Mouse (Mus musculus) MEL (cell line): ENCODE results near the gene Cdhr4. TPM values are rescaled to one million over a fixed set of nuclear protein-coding genes. Genes with fewer than 3 reads are reported as not detected.

Experiments used
- DNase-seq: peaks from one replicate; pipeline ENCODE4 v3.0.0; 2011; ENCODE audit warnings: low read depth, low spot score
- H3K27ac ChIP-seq: 2 replicates; pipeline ENCODE4 v1.5.1; 2012; ENCODE audit warnings: low read depth, mild to moderate bottlenecking, control low read depth, low read length, moderate library complexity; ENCODE audit not compliant: control insufficient read depth
- H3K27me3 ChIP-seq, 2 experiments: fragments of 150-350 bp in 1 of 2; sonication (generic) in 1 of 2; 2 replicates each; pipeline ENCODE4 v1.6.1; 2012; ENCODE audit warnings: low read length in 2 of 2, mild to moderate bottlenecking in 2 of 2, improper control_type of control experiment in 1 of 2, moderate library complexity in 1 of 2; ENCODE audit not compliant: insufficient read depth in 2 of 2, control insufficient read depth in 1 of 2
- H3K36me3 ChIP-seq, 2 experiments: 2 replicates each; pipeline ENCODE4 v1.6.1; 2012 to 2014; ENCODE audit warnings: low read length in 2 of 2, improper control_type of control experiment in 1 of 2, inconsistent platforms in 1 of 2, mild to moderate bottlenecking in 1 of 2; ENCODE audit not compliant: insufficient read depth in 2 of 2, control insufficient read depth in 1 of 2
- H3K4me1 ChIP-seq, 2 experiments: fragments of 150-350 bp in 1 of 2; sonication (generic) in 1 of 2; 2 replicates each; pipeline ENCODE4 v1.6.1; 2012; ENCODE audit warnings: low read length in 2 of 2, improper control_type of control experiment in 1 of 2, mild to moderate bottlenecking in 1 of 2; ENCODE audit not compliant: insufficient read depth in 2 of 2, control insufficient read depth in 1 of 2
- H3K4me3 ChIP-seq, 2 experiments: fragments of 150-350 bp in 1 of 2; sonication (generic) in 1 of 2; 2 replicates each; pipeline ENCODE4 v1.5.1; 2012; ENCODE audit warnings: low read depth in 2 of 2, low read length in 2 of 2, mild to moderate bottlenecking in 2 of 2, moderate library complexity in 2 of 2, control low read depth in 1 of 2, improper control_type of control experiment in 1 of 2; ENCODE audit not compliant: control insufficient read depth in 1 of 2, insufficient read depth in 1 of 2
- H3K79me2 ChIP-seq: 2 replicates; pipeline ENCODE4 v1.6.1; 2012; ENCODE audit warnings: mild to moderate bottlenecking, low read length, moderate library complexity; ENCODE audit not compliant: control insufficient read depth, poor library complexity, insufficient read depth
- H3K9ac ChIP-seq: 2 replicates; pipeline ENCODE4 v1.6.1; 2012; ENCODE audit warnings: low read depth, mild to moderate bottlenecking, control low read depth, low read length, moderate library complexity; ENCODE audit not compliant: control insufficient read depth, poor library complexity, severe bottlenecking
- H3K9me3 ChIP-seq: fragments of 150-350 bp; sonication (generic); replicated peaks from 2 replicates; pipeline ENCODE4 v1.6.1; 2012; ENCODE audit warnings: mild to moderate bottlenecking, low read length, improper control_type of control experiment, moderate library complexity; ENCODE audit not compliant: insufficient read depth
- BHLHE40 ChIP-seq: IDR thresholded peaks from 2 replicates; pipeline ENCODE4 v1.6.1; 2012; ENCODE audit warnings: low read depth, mild to moderate bottlenecking, inconsistent platforms, low read length, improper control_type of control experiment, borderline replicate concordance
- CTCF ChIP-seq, 3 experiments: IDR thresholded peaks in 2 of 3; conservative IDR thresholded peaks in 1 of 3; 2 replicates each; pipeline ENCODE4 v1.5.1; 2011 to 2012; ENCODE audit warnings: low read length in 3 of 3, low read depth in 2 of 3, mild to moderate bottlenecking in 2 of 3, improper control_type of control experiment in 1 of 3, inconsistent platforms in 1 of 3, mixed read lengths in 1 of 3, moderate library complexity in 1 of 3; ENCODE audit not compliant: control insufficient read depth in 1 of 3, insufficient read depth in 1 of 3, poor library complexity in 1 of 3, severe bottlenecking in 1 of 3
- E2F4 ChIP-seq: IDR thresholded peaks from 2 replicates; pipeline ENCODE4 v1.6.1; 2011; ENCODE audit warnings: low read depth, low read length, improper control_type of control experiment, borderline replicate concordance
- ELF1 ChIP-seq: IDR thresholded peaks from 2 replicates; pipeline ENCODE4 v1.6.1; 2014; ENCODE audit warnings: low read depth, mild to moderate bottlenecking, inconsistent platforms, low read length, improper control_type of control experiment, moderate library complexity
- EP300 ChIP-seq, 2 experiments: IDR thresholded peaks; 2 replicates each; pipeline ENCODE4 v1.6.1; 2011; ENCODE audit warnings: improper control_type of control experiment in 2 of 2, low read length in 2 of 2, low read depth in 1 of 2, mild to moderate bottlenecking in 1 of 2
- GABPA ChIP-seq: IDR thresholded peaks from 2 replicates; pipeline ENCODE4 v1.6.1; 2012; ENCODE audit warnings: low read depth, mild to moderate bottlenecking, inconsistent platforms, low read length, improper control_type of control experiment, moderate library complexity
- KAT2A ChIP-seq: conservative IDR thresholded peaks from 2 replicates; pipeline ENCODE4 v1.6.1; 2012; ENCODE audit warnings: low read depth, low read length, improper control_type of control experiment, inconsistent platforms
- MAFK ChIP-seq: IDR thresholded peaks from 2 replicates; pipeline ENCODE4 v1.6.1; 2011; ENCODE audit warnings: low read depth, mild to moderate bottlenecking, low read length, improper control_type of control experiment, borderline replicate concordance
- MAX ChIP-seq: IDR thresholded peaks from 2 replicates; pipeline ENCODE4 v1.6.1; 2011; ENCODE audit warnings: low read length, improper control_type of control experiment
- MAZ ChIP-seq: IDR thresholded peaks from 2 replicates; pipeline ENCODE4 v1.6.1; 2012; ENCODE audit warnings: low read depth, mild to moderate bottlenecking, inconsistent platforms, low read length, improper control_type of control experiment
- MEF2A ChIP-seq: IDR thresholded peaks from 2 replicates; pipeline ENCODE4 v1.6.1; 2014; ENCODE audit warnings: low read depth, mild to moderate bottlenecking, inconsistent platforms, low read length, improper control_type of control experiment; ENCODE audit not compliant: poor library complexity, insufficient replicate concordance, severe bottlenecking; ENCODE audit errors: extremely low read depth
- MXI1 ChIP-seq: IDR thresholded peaks from 2 replicates; pipeline ENCODE4 v1.6.1; 2011; ENCODE audit warnings: mild to moderate bottlenecking, low read depth, low read length, improper control_type of control experiment
- MYB ChIP-seq: IDR thresholded peaks from 2 replicates; pipeline ENCODE4 v1.6.1; 2011; ENCODE audit warnings: mild to moderate bottlenecking, low read depth, low read length, improper control_type of control experiment
- MYC ChIP-seq: IDR thresholded peaks from 2 replicates; pipeline ENCODE4 v1.6.1; 2011; ENCODE audit warnings: low read depth, mild to moderate bottlenecking, low read length, improper control_type of control experiment, moderate library complexity
- NELFE ChIP-seq: IDR thresholded peaks from 2 replicates; pipeline ENCODE4 v1.6.1; 2011; ENCODE audit warnings: low read depth, low read length, improper control_type of control experiment
- NRF1 ChIP-seq: IDR thresholded peaks from 2 replicates; pipeline ENCODE4 v1.6.1; 2014; ENCODE audit warnings: low read depth, mild to moderate bottlenecking, inconsistent platforms, low read length, improper control_type of control experiment, moderate library complexity; ENCODE audit not compliant: poor library complexity, insufficient read depth, severe bottlenecking
- POLR2AphosphoS2 ChIP-seq: IDR thresholded peaks from 2 replicates; pipeline ENCODE4 v1.6.1; 2011; ENCODE audit warnings: low read length, improper control_type of control experiment
- POLR2AphosphoS5 ChIP-seq: IDR thresholded peaks from 2 replicates; pipeline ENCODE4 v1.6.1; 2012; ENCODE audit warnings: low read depth, borderline replicate concordance, mild to moderate bottlenecking, inconsistent platforms, low read length, moderate library complexity, mixed read lengths
- RAD21 ChIP-seq: IDR thresholded peaks from 2 replicates; pipeline ENCODE4 v1.6.1; 2011; ENCODE audit warnings: mild to moderate bottlenecking, low read depth, low read length, improper control_type of control experiment
- RCOR1 ChIP-seq: IDR thresholded peaks from 2 replicates; pipeline ENCODE4 v1.6.1; 2012; ENCODE audit warnings: low read depth, mild to moderate bottlenecking, inconsistent platforms, low read length, improper control_type of control experiment
- SIN3A ChIP-seq: IDR thresholded peaks from 2 replicates; pipeline ENCODE4 v1.6.1; 2012; ENCODE audit warnings: low read length, improper control_type of control experiment, inconsistent platforms
- SMC3 ChIP-seq: IDR thresholded peaks from 2 replicates; pipeline ENCODE4 v1.6.1; 2011; ENCODE audit warnings: low read depth, low read length, improper control_type of control experiment
- TAL1 ChIP-seq: IDR thresholded peaks from 2 replicates; pipeline ENCODE4 v1.6.1; 2012; ENCODE audit warnings: mild to moderate bottlenecking, inconsistent platforms, low read length, moderate library complexity, mixed read lengths
- TBP ChIP-seq: IDR thresholded peaks from 2 replicates; pipeline ENCODE4 v1.8.0; 2011; ENCODE audit warnings: low read depth, low read length, improper control_type of control experiment
- TCF12 ChIP-seq: IDR thresholded peaks from 2 replicates; pipeline ENCODE4 v1.6.1; 2014; ENCODE audit warnings: low read depth, mild to moderate bottlenecking, inconsistent platforms, low read length, improper control_type of control experiment, moderate library complexity
- UBTF ChIP-seq: IDR thresholded peaks from 2 replicates; pipeline ENCODE4 v1.6.1; 2012; ENCODE audit warnings: low read depth, mild to moderate bottlenecking, inconsistent platforms, low read length, improper control_type of control experiment, moderate library complexity, borderline replicate concordance; ENCODE audit not compliant: insufficient read depth
- USF2 ChIP-seq, 2 experiments: IDR thresholded peaks; 2 replicates each; pipeline ENCODE4 v1.6.1; 2011 to 2012; ENCODE audit warnings: improper control_type of control experiment in 2 of 2, low read length in 2 of 2, borderline replicate concordance in 1 of 2, inconsistent platforms in 1 of 2, low read depth in 1 of 2, mild to moderate bottlenecking in 1 of 2; ENCODE audit not compliant: insufficient read depth in 1 of 2
- ZC3H11A ChIP-seq: IDR thresholded peaks from 2 replicates; pipeline ENCODE4 v1.6.1; 2012; ENCODE audit warnings: low read depth, mild to moderate bottlenecking, inconsistent platforms, low read length, improper control_type of control experiment
- ZKSCAN1 ChIP-seq: IDR thresholded peaks from 2 replicates; pipeline ENCODE4 v1.6.1; 2012; ENCODE audit warnings: low read depth, mild to moderate bottlenecking, inconsistent platforms, low read length, improper control_type of control experiment, moderate library complexity
- ZNF384 ChIP-seq: IDR thresholded peaks from 2 replicates; pipeline ENCODE4 v1.6.1; 2012; ENCODE audit warnings: low read depth, mild to moderate bottlenecking, inconsistent platforms, low read length, improper control_type of control experiment
- polyA plus RNA-seq, 2 experiments: library from polyadenylated mRNA; stranded (reverse) in 1 of 2; unstranded in 1 of 2; fragments of >175 nt in 1 of 2; fragments of >200 nt in 1 of 2; gene quantifications; 2 replicates each; pipeline versions ENCODE4 v1.2.1 to v1.2.4; 2012; ENCODE audit warnings: low replicate concordance in 2 of 2, low read depth in 1 of 2; ENCODE audit not compliant: insufficient read length in 2 of 2, insufficient read depth in 1 of 2, missing spikeins in 1 of 2
- total RNA-seq: library from RNA; depleted of rRNA; stranded (reverse); fragments of 300-350 nt; gene quantifications from 2 replicates; pipeline ENCODE4 v1.2.3, GENCODE M21; 2012

Cdhr4 gene
- total and polyA plus RNA-seq, 3 experiments, result 1.5 to 4.4 TPM; not detected in 1

- TF ChIP-seq MEF2A, result no peak
- TF ChIP-seq POLR2AphosphoS2, result no peak
These were observed 10.4 kb upstream of the Cdhr4 start (continued) for GRCm38 (mm10) chr9:107981684-107982605.

- Histone ChIP-seq H3K36me3 (peaks cover 4 to 46% of the 10 kb centered on the region in 2 experiments), H3K27ac (peak within 1 kb of the TSS; percentile 94), H3K4me3 (peak within 1 kb of the TSS; percentile 72 to 91), H3K79me2 (peaks cover 34% of the 10 kb centered on the region), H3K4me1 (peaks cover 33 to 53% of the 10 kb centered on the region in 2 experiments), H3K27me3 (no peaks in the 10 kb centered on the region), H3K9ac (peak within 1 kb of the TSS; percentile 88), H3K9me3 (no peaks in the 10 kb centered on the region)
- DNase-seq, result peak; percentile 97
- TF ChIP-seq NELFE, result peak; percentile 40; the same call in 1 of the 2 replicates
- TF ChIP-seq MYC, result peak; percentile 88
- TF ChIP-seq MEF2A, result peak; percentile 62; the same call in 1 of the 2 replicates
- no peak for TF ChIP-seq SMC3
- peak; percentile 83 for TF ChIP-seq RCOR1
- TF ChIP-seq GABPA, result no peak
- no peak for TF ChIP-seq ZKSCAN1
- peak; percentile 98 for TF ChIP-seq MAZ
- TF ChIP-seq SIN3A, result peak; percentile 94
- TF ChIP-seq BHLHE40, result peak; percentile 62
- TF ChIP-seq ELF1, result peak; percentile 73
- TF ChIP-seq E2F4, result peak; percentile 69; the same call in 1 of the 2 replicates
- peak; percentile 32; the same call in 1 of the 2 replicates for TF ChIP-seq ZNF384
- TF ChIP-seq USF2 (IDR thresholded peaks at IDR 0.05; ENCODE audit: borderline replicate concordance in 1 of 2, insufficient read depth in 1 of 2, low read depth in 1 of 2, low read length in 2 of 2), result no peak
- 0 out of 2 replicates have a peak, but pooled peaks have one; percentile 27 for TF ChIP-seq NRF1
- peak; percentile 37; the same call in 1 of the 2 replicates for TF ChIP-seq POLR2AphosphoS2
- no peak for TF ChIP-seq UBTF
- peak; percentile 100 for TF ChIP-seq TAL1
- no peak for TF ChIP-seq ZC3H11A
- no peak for TF ChIP-seq KAT2A
- no peak for TF ChIP-seq RAD21
- TF ChIP-seq TBP, result peak; percentile 70
- TF ChIP-seq CTCF (IDR thresholded peaks at IDR 0.05 in 2 of 3, conservative IDR thresholded peaks at IDR 0.05 in 1 of 3; ENCODE audit: control insufficient read depth in 1 of 3, insufficient read depth in 1 of 3, low read depth in 2 of 3, low read length in 3 of 3, poor library complexity in 1 of 3, severe bottlenecking in 1 of 3), result no peak
- peak; percentile 66; the same call in 1 of the 2 replicates for TF ChIP-seq MYB
- no peak for TF ChIP-seq POLR2AphosphoS5
- TF ChIP-seq EP300 (IDR thresholded peaks at IDR 0.05; ENCODE audit: low read depth in 1 of 2, low read length in 2 of 2), result peak; percentile 98 to 100
- TF ChIP-seq MAX, result peak; percentile 80
- TF ChIP-seq TCF12, result peak; percentile 100
- TF ChIP-seq MAFK, result peak; percentile 80; the same call in 1 of the 2 replicates
- peak; percentile 70 for TF ChIP-seq MXI1
These were observed 9.5 kb upstream of the Cdhr4 start, which contains the start of gene Gm20661 for GRCm38 (mm10) chr9:107982681-107983346. Gene Gm20661 (plus strand): TSS chr9:107983058.
